Mouse (Mus musculus) heart, postnatal 0 days (tissue): Measurements from ENCODE around the gene Pgbd5. TPM values are rescaled to one million over a fixed set of nuclear protein-coding genes. Genes with fewer than 3 reads are reported as not detected.
A peak's percentile ranks its signal among the peaks of the same experiment; 100 is the strongest.

Source experiments
- ATAC-seq: fragments of 200-750 bp; cut with Nextera tagmentation; 2 replicates; pipeline ENCODE4 v1.8.0; 2017; ENCODE audit warnings: low read depth, moderate number of reproducible peaks, moderate library complexity; ENCODE audit not compliant: insufficient read depth
- DNase-seq: peaks from one replicate; pipeline ENCODE4 v3.0.0-alpha.2; 2016; ENCODE audit warnings: low spot score
- H3K27ac ChIP-seq: fragments of 300-500 bp; sonication (generic); 2 replicates; pipeline ENCODE4 v1.5.1; 2014; ENCODE audit warnings: low read depth, mild to moderate bottlenecking
- H3K27me3 ChIP-seq: fragments of 300-500 bp; sonication (generic); 2 replicates; pipeline ENCODE4 v1.6.1; 2014; ENCODE audit warnings: low read length, mixed read lengths; ENCODE audit not compliant: control insufficient read depth, insufficient read depth
- H3K36me3 ChIP-seq: fragments of 300-500 bp; sonication (generic); replicated peaks from 2 replicates; pipeline ENCODE4 v1.6.1; 2014; ENCODE audit warnings: low read length, mixed read lengths; ENCODE audit not compliant: control insufficient read depth, insufficient read depth
- H3K4me1 ChIP-seq: fragments of 300-500 bp; sonication (generic); 2 replicates; pipeline ENCODE4 v1.6.1; 2014; ENCODE audit warnings: antibody characterized with exemption; ENCODE audit not compliant: control insufficient read depth, insufficient read depth
- H3K4me2 ChIP-seq: fragments of 300-500 bp; sonication (generic); 2 replicates; pipeline ENCODE4 v1.6.1; 2014; ENCODE audit warnings: low read depth, mild to moderate bottlenecking, low read length, moderate library complexity
- H3K4me3 ChIP-seq: fragments of 300-500 bp; sonication (generic); 2 replicates; pipeline ENCODE4 v1.5.1; 2014; ENCODE audit warnings: low read depth, low read length
- H3K9ac ChIP-seq: fragments of 300-500 bp; sonication (generic); replicated peaks from 2 replicates; pipeline ENCODE4 v1.6.1; 2014; ENCODE audit warnings: low read depth, low read length, mixed read lengths
- H3K9me3 ChIP-seq: fragments of 300-500 bp; sonication (generic); replicated peaks from 2 replicates; pipeline ENCODE4 v1.6.1; 2016; ENCODE audit warnings: low read length; ENCODE audit not compliant: control insufficient read depth
- CTCF ChIP-seq: IDR thresholded peaks from 2 replicates; pipeline ENCODE4 v1.5.1; 2016; ENCODE audit warnings: antibody characterized with exemption, control low read depth, low read depth
- EP300 ChIP-seq: IDR thresholded peaks from 2 replicates; pipeline ENCODE4 v1.6.1; 2016; ENCODE audit warnings: antibody characterized with exemption, low read depth
- WGBS: fragments of 180-500 bp; shearing (Covaris S2); extraction: QIAGEN DNeasy Blood & Tissue Kit; methylation state at CpG from one replicate; pipeline ENCODE4 v1.1.7; 2014; 5-methylcytosine and 5-hydroxymethylcytosine counted together
- polyA plus RNA-seq: library from polyadenylated mRNA; unstranded; fragments of >200 nt; fragmentation: Nextera tagmentation; extraction: Ambion mirVana; gene quantifications from 2 replicates; pipeline ENCODE4 v1.2.1, GENCODE M21; 2015
- total RNA-seq: library from RNA; depleted of rRNA; stranded (reverse); fragments of >200 nt; gene quantifications from 2 replicates; pipeline ENCODE4 v1.2.3, GENCODE M21; 2014; ENCODE audit warnings: low replicate concordance

The Pgbd5 gene
- total and polyA plus RNA-seq, 2 experiments from 2014 or later, result 0.97 to 1.7 TPM

- no peaks in the 10 kb centered on the region for H3K9me3 ChIP-seq
- no peak overlapping the region for H3K9ac ChIP-seq
- no peaks in the 10 kb centered on the region for H3K27me3 ChIP-seq
- DNase-seq, result no peak
- no peaks in the 10 kb centered on the region for H3K36me3 ChIP-seq
- H3K4me2 ChIP-seq, result no peak overlapping the region
- WGBS, result 65% methylated on average over 9 of the region's 9 CpGs
- peak overlapping the region; percentile 54 for H3K27ac ChIP-seq
- no peak for TF ChIP-seq EP300
- TF ChIP-seq CTCF, result no peak
- no peak overlapping the region for H3K4me3 ChIP-seq
- peak; percentile 54; the same call in 1 of the 2 replicates for ATAC-seq
- peaks cover 14% of the 10 kb centered on the region; the same call in 1 of the 2 replicates for H3K4me1 ChIP-seq
Measured at GRCm38 (mm10) chr8:124375727-124376126, 63.7 kb downstream of the Pgbd5 start.

- WGBS, result 47% methylated on average over 6 of the region's 6 CpGs
- H3K4me1 ChIP-seq, result peaks cover 14% of the 10 kb centered on the region; the same call in 1 of the 2 replicates
- DNase-seq (peak; percentile 73), ATAC-seq (peak; percentile 86)
- no peak overlapping the region for H3K9ac ChIP-seq
- peak overlapping the region; percentile 54 for H3K27ac ChIP-seq
- H3K4me3 ChIP-seq, result no peak overlapping the region
- H3K36me3 ChIP-seq, result no peaks in the 10 kb centered on the region
- no peak overlapping the region for H3K4me2 ChIP-seq
- TF ChIP-seq CTCF, result no peak
- TF ChIP-seq EP300, result no peak
- H3K9me3 ChIP-seq, result no peaks in the 10 kb centered on the region
- no peaks in the 10 kb centered on the region for H3K27me3 ChIP-seq
Measured at GRCm38 (mm10) chr8:124375168-124375567, 64.3 kb downstream of the Pgbd5 start.

- WGBS, result 81% methylated on average over 5 of the region's 5 CpGs
- ATAC-seq, result no peak
- DNase-seq, result no peak
- no peak overlapping the region for H3K9ac ChIP-seq
- H3K27me3 ChIP-seq, result no peaks in the 10 kb centered on the region
- no peaks in the 10 kb centered on the region for H3K36me3 ChIP-seq
- H3K4me3 ChIP-seq, result no peak overlapping the region
- H3K27ac ChIP-seq, result no peak overlapping the region
- no peak for TF ChIP-seq CTCF
- peaks cover 14% of the 10 kb centered on the region; the same call in 1 of the 2 replicates for H3K4me1 ChIP-seq
- no peaks in the 10 kb centered on the region for H3K9me3 ChIP-seq
- H3K4me2 ChIP-seq, result no peak overlapping the region
Measured at GRCm38 (mm10) chr8:124373753-124374152, 65.7 kb downstream of the Pgbd5 start.

- Histone ChIP-seq H3K4me1 (peaks cover 14% of the 10 kb centered on the region; the same call in 1 of the 2 replicates), H3K27ac (no peak overlapping the region), H3K9ac (no peak overlapping the region), H3K27me3 (no peaks in the 10 kb centered on the region), H3K36me3 (no peaks in the 10 kb centered on the region), H3K9me3 (no peaks in the 10 kb centered on the region), H3K4me2 (no peak overlapping the region), H3K4me3 (no peak overlapping the region)
- TF ChIP-seq CTCF (no peak), EP300 (no peak)
- DNase-seq (no peak), ATAC-seq (no peak)
- WGBS, result 82% methylated on average over 20 of the region's 23 CpGs
Measured at GRCm38 (mm10) chr8:124371410-124372123, 67.9 kb downstream of the Pgbd5 start.

GRCm38 (mm10) chr8:124370422-124371183, 68.9 kb downstream of the Pgbd5 start:
- Histone ChIP-seq H3K4me2 (no peak overlapping the region), H3K27me3 (no peaks in the 10 kb centered on the region), H3K9ac (no peak overlapping the region), H3K36me3 (no peaks in the 10 kb centered on the region), H3K4me1 (peaks cover 14% of the 10 kb centered on the region; the same call in 1 of the 2 replicates), H3K27ac (no peak overlapping the region), H3K9me3 (no peaks in the 10 kb centered on the region), H3K4me3 (no peak overlapping the region)
- TF ChIP-seq CTCF (no peak), EP300 (no peak)
- DNase-seq (no peak), ATAC-seq (no peak)
- 69% methylated on average over 17 of the region's 17 CpGs for WGBS
